Mouse (Mus musculus): Measurements from ENCODE around the gene Swt1.

GRCm38 (mm10) chr1:151320408-151320807 lies 107.8 kb downstream of the Swt1 start:
- no peak for TF ChIP-seq POLR2A (IDR thresholded peaks at IDR 0.05; ENCODE audit: borderline replicate concordance, insufficient read depth, low read length)
- TF ChIP-seq CTCF (IDR thresholded peaks at IDR 0.05; ENCODE audit: borderline replicate concordance, insufficient read depth, low read depth, low read length): no peak

Measured in cerebellum, adult 2 months (tissue).